9 mouse cellular contexts compared by ENCODE assay signal in genomic region chr17:78248943-78249342, GRCm38 (mm10). TPM values are rescaled to one million over a fixed set of nuclear protein-coding genes. Genes with fewer than 3 reads are reported as not detected.
DNase-seq lines count a peak whose midpoint lies in the region; ATAC-seq and TF ChIP-seq lines count a peak whose summit lies in the region.
"Had no signal": no experiment of that assay in that cellular context is flagged by ENCODE, and none has a peak within 500 bp of the region (broad histone marks: within the 10 kb centered on the region; RNA-seq: fewer than 3 reads in every experiment).

No protein-coding gene starts in this region.

- no peak for TF ChIP-seq POLR2A in heart, adult 2 months (IDR thresholded peaks at IDR 0.05; ENCODE audit: insufficient read depth, low read depth, low read length)

- peak overlapping the region; percentile 68 for H3K27ac ChIP-seq in heart, adult 2 months
- H3K27ac ChIP-seq in lung, embryonic 15.5 days: peak overlapping the region; percentile 0; the same call in 1 of the 2 replicates
- no peak overlapping the region for H3K27ac ChIP-seq in limb, embryonic 10.5 days
- H3K27ac ChIP-seq: hindbrain, embryonic 14.5 days had no signal

- H3K79me2 ChIP-seq in heart, adult 2 months (replicated peaks; ENCODE audit: control insufficient read depth, insufficient read depth, low read length): peaks cover 4% of the 10 kb centered on the region

- TF ChIP-seq CTCF in heart, adult 2 months (IDR thresholded peaks at IDR 0.05): no peak

- DNase-seq in heart, adult 2 months: no peak
- DNase-seq in heart, postnatal 36 days: no peak
- DNase-seq in lung, postnatal 10 days: no peak
- peak; percentile 32 for DNase-seq in induced T-regulatory cell, adult 2 months (ENCODE audit: low read depth)
- DNase-seq in adrenal gland, adult 8-10 months: no peak
- DNase-seq in limb, embryonic 10.5 days (ENCODE audit: low spot score): no peak

- 31% methylated on average over 3 of the region's 3 CpGs for WGBS in heart, adult 2 months
- WGBS in lung, embryonic 15.5 days: 24% methylated on average over 3 of the region's 3 CpGs
- WGBS in limb, embryonic 10.5 days: 63% methylated on average over 3 of the region's 3 CpGs

- peaks cover 34% of the 10 kb centered on the region for H3K36me3 ChIP-seq in heart, adult 2 months (ENCODE audit: control insufficient read depth, insufficient read depth, low read length)
- H3K36me3 ChIP-seq in lung, embryonic 15.5 days: no peaks in the 10 kb centered on the region
- no peaks in the 10 kb centered on the region for H3K36me3 ChIP-seq in limb, embryonic 10.5 days

- intact Hi-C loops in heart, adult 2 months (cut with DNase I): loop anchor here (5.0 kb wide), 2 partner anchors 113 to 168 kb away; partner anchors contain the start of gene Fez2
- intact Hi-C loops in heart, postnatal 36 days (cut with DNase I): no loop called here

- no peak for ATAC-seq in lung, embryonic 15.5 days (ENCODE audit: borderline replicate concordance, extremely low read depth, low FRiP score, low TSS enrichment)
- ATAC-seq in megakaryocyte-erythroid progenitor cell, adult 5-6 weeks (replicated peaks; ENCODE audit: low FRiP score, low TSS enrichment, poor library complexity, severe bottlenecking): peak; percentile 83

- no peak overlapping the region for H3K4me2 ChIP-seq in lung, embryonic 15.5 days
- H3K4me2 ChIP-seq: hindbrain, embryonic 14.5 days had no signal

- H3K4me3 ChIP-seq in heart, adult 2 months: no peak overlapping the region
- H3K4me3 ChIP-seq in lung, embryonic 15.5 days: no peak overlapping the region
- H3K4me3 ChIP-seq in limb, embryonic 10.5 days: no peak overlapping the region

- no peak for TF ChIP-seq EP300 in heart, adult 2 months (IDR thresholded peaks at IDR 0.05; ENCODE audit: insufficient read depth, low read depth, low read length)

- H3K4me1 ChIP-seq in heart, adult 2 months (ENCODE audit: control insufficient read depth, insufficient read depth, low read length): peaks cover 25% of the 10 kb centered on the region
- peaks cover 35% of the 10 kb centered on the region for H3K4me1 ChIP-seq in lung, embryonic 15.5 days
- H3K4me1 ChIP-seq in limb, embryonic 10.5 days: peaks cover 21% of the 10 kb centered on the region

- H3K9me3 ChIP-seq in lung, embryonic 15.5 days: no peaks in the 10 kb centered on the region
- H3K9me3 ChIP-seq in limb, embryonic 10.5 days (replicated peaks): no peaks in the 10 kb centered on the region

- H3K9ac ChIP-seq in heart, adult 2 months (ENCODE audit: low read depth, low read length): no peak overlapping the region
- H3K9ac ChIP-seq in lung, embryonic 15.5 days: no peak overlapping the region
- H3K9ac ChIP-seq: hindbrain, embryonic 14.5 days had no signal

- H3K27me3 ChIP-seq in heart, adult 2 months (ENCODE audit: control insufficient read depth, insufficient read depth, low read length): no peaks in the 10 kb centered on the region
- 0 out of 2 replicates have a peak, but pooled peaks cover 3% of the 10 kb centered on the region for H3K27me3 ChIP-seq in lung, embryonic 15.5 days
- H3K27me3 ChIP-seq in limb, embryonic 10.5 days (ENCODE audit: low read depth, poor library complexity, severe bottlenecking): no peaks in the 10 kb centered on the region

RNA-seq across cellular contexts. Expression of gene Crim1, which starts 48.9 kb away (rescaled TPM):
- total RNA-seq in heart, adult 2 months (2021): 10 to 100 TPM; 50.6 to 55.4 TPM
- polyA plus RNA-seq in heart, adult 2 months (2012; rRNA removed): 28.2 and 42.9 TPM in 2 replicates
- total RNA-seq in heart, postnatal 36 days (2021): 10 to 100 TPM; 50.7 to 64.8 TPM
- polyA plus RNA-seq in lung, embryonic 15.5 days (2015; fragmentation: Nextera tagmentation; extraction: Ambion mirVana): 4.4 and 4.7 TPM in 2 replicates
- total RNA-seq in megakaryocyte-erythroid progenitor cell, adult 5-6 weeks (2014; fragmentation: Nextera tagmentation): 5.0 and 18.9 TPM in 2 replicates
- 6.6 and 6.8 TPM in 2 replicates for total RNA-seq in megakaryocyte-erythroid progenitor cell, adult 5-6 weeks (2017)
- total RNA-seq in adrenal gland, adult 8-10 months (2022): 10 to 100 TPM; 36.6 to 49.5 (median 41.8) TPM
- 1.8 and 2.2 TPM in 2 replicates for polyA plus RNA-seq in limb, embryonic 10.5 days (2016; fragmentation: Nextera tagmentation; extraction: Ambion mirVana)
